Mouse (Mus musculus) embryonic facial prominence, embryonic 10.5 days (tissue): Measurements from ENCODE around the gene Rundc3a. TPM values are rescaled to one million over a fixed set of nuclear protein-coding genes. Genes with fewer than 3 reads are reported as not detected.
"Not testable (repeated sequence)": the region's sequence is repeated elsewhere in the genome, so short reads cannot be mapped to it uniquely, and the experiment has no call there.

Experiments used
- DNase-seq: peaks from one replicate; pipeline ENCODE4 v3.0.0-alpha.2; 2017; ENCODE audit warnings: low spot score
- H3K27ac ChIP-seq: fragments of 300-500 bp; sonication (generic); replicated peaks from 2 replicates; pipeline ENCODE4 v1.5.1; 2016; ENCODE audit warnings: mild to moderate bottlenecking
- H3K27me3 ChIP-seq: fragments of 300-500 bp; sonication (generic); replicated peaks from 2 replicates; pipeline ENCODE4 v1.6.1; 2016; ENCODE audit warnings: low read depth, mild to moderate bottlenecking; ENCODE audit not compliant: poor library complexity, severe bottlenecking
- H3K36me3 ChIP-seq: fragments of 300-500 bp; sonication (generic); replicated peaks from 2 replicates; pipeline ENCODE4 v1.6.1; 2016; ENCODE audit warnings: mild to moderate bottlenecking, moderate library complexity
- H3K4me1 ChIP-seq: fragments of 300-500 bp; sonication (generic); 2 replicates; pipeline ENCODE4 v1.6.1; 2016
- H3K4me3 ChIP-seq: fragments of 300-500 bp; sonication (generic); 2 replicates; pipeline ENCODE4 v1.5.1; 2016; ENCODE audit warnings: mild to moderate bottlenecking, moderate library complexity
- H3K9me3 ChIP-seq: fragments of 300-500 bp; sonication (generic); 2 replicates; pipeline ENCODE4 v1.6.1; 2016; ENCODE audit warnings: mild to moderate bottlenecking
- WGBS: fragments of 180-500 bp; shearing (Covaris S2); methylation state at CpG from one replicate; pipeline ENCODE4 v1.1.7; 2016; 5-methylcytosine and 5-hydroxymethylcytosine counted together
- polyA plus RNA-seq: library from polyadenylated mRNA; unstranded; fragments of >200 nt; fragmentation: Nextera tagmentation; extraction: Ambion mirVana; gene quantifications from 2 replicates; pipeline ENCODE4 v1.2.1, GENCODE M21; 2016

The Rundc3a gene
- polyA plus RNA-seq, 1 experiment from 2014 or later: 11.9 TPM

GRCm38 (mm10) chr11:102356190-102356589, 37.0 kb upstream of the Rundc3a start:
- DNase-seq: no peak
- H3K4me3 ChIP-seq: no peak overlapping the region
- no peaks in the 10 kb centered on the region for H3K9me3 ChIP-seq
- H3K4me1 ChIP-seq: peaks cover 4% of the 10 kb centered on the region; the same call in 1 of the 2 replicates
- no peak overlapping the region for H3K27ac ChIP-seq
- peaks cover 8% of the 10 kb centered on the region for H3K27me3 ChIP-seq
- 86% methylated on average over 12 of the region's 12 CpGs for WGBS
- no peaks in the 10 kb centered on the region for H3K36me3 ChIP-seq

GRCm38 (mm10) chr11:102356636-102357350, 36.4 kb upstream of the Rundc3a start:
- peaks cover 4% of the 10 kb centered on the region; the same call in 1 of the 2 replicates for H3K4me1 ChIP-seq
- WGBS: 75% methylated on average over 31 of the region's 31 CpGs
- H3K9me3 ChIP-seq: no peaks in the 10 kb centered on the region
- DNase-seq: no peak
- peaks cover 8% of the 10 kb centered on the region for H3K27me3 ChIP-seq
- no peak overlapping the region for H3K4me3 ChIP-seq
- H3K27ac ChIP-seq: no peak overlapping the region
- H3K36me3 ChIP-seq: no peaks in the 10 kb centered on the region

GRCm38 (mm10) chr11:102358365-102358764, 34.8 kb upstream of the Rundc3a start:
- no peak for DNase-seq
- 76% methylated on average over 10 of the region's 10 CpGs for WGBS
- no peaks in the 10 kb centered on the region for H3K9me3 ChIP-seq

GRCm38 (mm10) chr11:102361776-102362495, 31.3 kb upstream of the Rundc3a start:
- H3K4me1 ChIP-seq: peaks cover 13% of the 10 kb centered on the region
- no peaks in the 10 kb centered on the region for H3K9me3 ChIP-seq
- DNase-seq: no peak
- H3K27me3 ChIP-seq: peaks cover 11% of the 10 kb centered on the region
- no peaks in the 10 kb centered on the region for H3K36me3 ChIP-seq
- 90% methylated on average over 8 of the region's 8 CpGs for WGBS
- no peak overlapping the region for H3K27ac ChIP-seq
- peak overlapping the region; percentile 37 for H3K4me3 ChIP-seq

More at GRCm38 (mm10) chr11:102358365-102358764, 34.8 kb upstream of the Rundc3a start:
- no peak overlapping the region for H3K4me3 ChIP-seq
- no peak overlapping the region for H3K27ac ChIP-seq
- no peaks in the 10 kb centered on the region for H3K36me3 ChIP-seq
- H3K27me3 ChIP-seq: peaks cover 8% of the 10 kb centered on the region
- H3K4me1 ChIP-seq: peaks cover 4% of the 10 kb centered on the region; the same call in 1 of the 2 replicates

- Histone ChIP-seq H3K27ac (no peak overlapping the region), H3K36me3 (no peaks in the 10 kb centered on the region), H3K9me3 (no peaks in the 10 kb centered on the region), H3K27me3 (peaks cover 9% of the 10 kb centered on the region), H3K4me1 (peaks cover 9% of the 10 kb centered on the region), H3K4me3 (peak overlapping the region; percentile 33; the same call in 1 of the 2 replicates)
- WGBS: 74% methylated on average over 2 of the region's 2 CpGs
- no peak for DNase-seq
Observed at GRCm38 (mm10) chr11:102363623-102364022, 29.6 kb upstream of the Rundc3a start.

GRCm38 (mm10) chr11:102364570-102365371, 28.4 kb upstream of the Rundc3a start:
- Histone ChIP-seq H3K4me3 (peak overlapping the region; percentile 33), H3K4me1 (peaks cover 9% of the 10 kb centered on the region), H3K27ac (no peak overlapping the region), H3K27me3 (peaks cover 9% of the 10 kb centered on the region), H3K9me3 (no peaks in the 10 kb centered on the region), H3K36me3 (no peaks in the 10 kb centered on the region)
- no peak for DNase-seq
- WGBS: 68% methylated on average over 14 of the region's 14 CpGs

GRCm38 (mm10) chr11:102365699-102366098, 27.5 kb upstream of the Rundc3a start:
- Histone ChIP-seq H3K4me3 (no peak overlapping the region), H3K9me3 (no peaks in the 10 kb centered on the region), H3K27ac (peak overlapping the region; percentile 37; the same call in 1 of the 2 replicates), H3K36me3 (no peaks in the 10 kb centered on the region), H3K4me1 (peaks cover 9% of the 10 kb centered on the region), H3K27me3 (peaks cover 9% of the 10 kb centered on the region)
- 20% methylated on average over 4 of the region's 4 CpGs for WGBS
- no peak for DNase-seq

GRCm38 (mm10) chr11:102366103-102366502, 27.1 kb upstream of the Rundc3a start, which contains the start of gene Slc4a1:
Gene Slc4a1, minus strand, starts transcription at chr11:102366203.
- H3K36me3 ChIP-seq, H3K9me3 ChIP-seq, H3K4me1 ChIP-seq, DNase-seq, H3K27me3 ChIP-seq: not testable (repeated sequence)
- WGBS: 76% methylated on average over 8 of the region's 8 CpGs
- peak within 1 kb of the TSS; percentile 37; the same call in 1 of the 2 replicates for H3K27ac ChIP-seq
- H3K4me3 ChIP-seq: peak within 1 kb of the TSS; percentile 33; the same call in 1 of the 2 replicates

- Histone ChIP-seq H3K4me3 (no peak overlapping the region), H3K9me3 (no peaks in the 10 kb centered on the region), H3K27me3 (peaks cover 17% of the 10 kb centered on the region), H3K36me3 (no peaks in the 10 kb centered on the region), H3K27ac (no peak overlapping the region), H3K4me1 (peaks cover 9% of the 10 kb centered on the region)
- DNase-seq: no peak
- WGBS: 77% methylated on average over 9 of the region's 9 CpGs
Observed at GRCm38 (mm10) chr11:102367504-102368280, 25.5 kb upstream of the Rundc3a start.

GRCm38 (mm10) chr11:102368347-102368746, 24.9 kb upstream of the Rundc3a start:
- H3K27ac ChIP-seq: no peak overlapping the region
- H3K27me3 ChIP-seq: peaks cover 24% of the 10 kb centered on the region
- peaks cover 9% of the 10 kb centered on the region for H3K4me1 ChIP-seq
- H3K36me3 ChIP-seq: no peaks in the 10 kb centered on the region
- no peaks in the 10 kb centered on the region for H3K9me3 ChIP-seq
- no peak overlapping the region for H3K4me3 ChIP-seq
- no peak for DNase-seq
- WGBS: 85% methylated on average over 5 of the region's 5 CpGs

GRCm38 (mm10) chr11:102369263-102369662, 23.9 kb upstream of the Rundc3a start:
- 70% methylated on average over 4 of the region's 4 CpGs for WGBS
- peaks cover 9% of the 10 kb centered on the region for H3K4me1 ChIP-seq
- DNase-seq: no peak
- H3K36me3 ChIP-seq: no peaks in the 10 kb centered on the region
- H3K27ac ChIP-seq: no peak overlapping the region
- H3K27me3 ChIP-seq: peaks cover 33% of the 10 kb centered on the region
- H3K9me3 ChIP-seq: no peaks in the 10 kb centered on the region
- no peak overlapping the region for H3K4me3 ChIP-seq
